Mouse (Mus musculus) heart, embryonic 11.5 days (tissue): ENCODE measurements at regions not wholly inside any gene's neighbourhood (a gene's known extent, or its start where the extent isn't known, plus 50 kb on each side); places are given as distances from the start of the nearest gene placed in this dataset.
"Not testable (repeated sequence)": the region's sequence is repeated elsewhere in the genome, so short reads cannot be mapped to it uniquely, and the experiment has no call there.

Experiments used
- ATAC-seq: fragments of 200-750 bp; cut with Nextera tagmentation; replicated peaks from 2 replicates; pipeline ENCODE4 v1.8.0; 2017; ENCODE audit warnings: moderate library complexity; ENCODE audit not compliant: insufficient number of reproducible peaks, low FRiP score, low TSS enrichment
- H3K27ac ChIP-seq: fragments of 300-500 bp; sonication (generic); 2 replicates; pipeline ENCODE4 v1.5.1; 2014; ENCODE audit warnings: mild to moderate bottlenecking, low read depth, low read length
- H3K27me3 ChIP-seq: fragments of 300-500 bp; sonication (generic); 2 replicates; pipeline ENCODE4 v1.6.1; 2014; ENCODE audit warnings: mild to moderate bottlenecking, low read length, mixed read lengths; ENCODE audit not compliant: control insufficient read depth, insufficient read depth
- H3K36me3 ChIP-seq: fragments of 300-500 bp; sonication (generic); 2 replicates; pipeline ENCODE4 v1.6.1; 2014; ENCODE audit warnings: mild to moderate bottlenecking, low read length, moderate library complexity, mixed read lengths; ENCODE audit not compliant: control insufficient read depth, insufficient read depth
- H3K4me1 ChIP-seq: fragments of 300-500 bp; sonication (generic); 2 replicates; pipeline ENCODE4 v1.6.1; 2014; ENCODE audit warnings: low read length; ENCODE audit not compliant: control insufficient read depth, insufficient read depth
- H3K4me2 ChIP-seq: fragments of 300-500 bp; sonication (generic); 2 replicates; pipeline ENCODE4 v1.6.1; 2014; ENCODE audit warnings: mild to moderate bottlenecking, moderate library complexity
- H3K4me3 ChIP-seq: fragments of 300-500 bp; sonication (generic); 2 replicates; pipeline ENCODE4 v1.5.1; 2014; ENCODE audit warnings: low read depth, low read length
- H3K9ac ChIP-seq: fragments of 300-500 bp; sonication (generic); 2 replicates; pipeline ENCODE4 v1.6.1; 2014; ENCODE audit warnings: mild to moderate bottlenecking, low read depth, low read length, moderate library complexity
- H3K9me3 ChIP-seq: fragments of 300-500 bp; sonication (generic); replicated peaks from 2 replicates; pipeline ENCODE4 v1.6.1; 2016; ENCODE audit warnings: low read length; ENCODE audit not compliant: control insufficient read depth
- WGBS: fragments of 180-500 bp; shearing (Covaris S2); extraction: QIAGEN DNeasy Blood & Tissue Kit; methylation state at CpG from one replicate; pipeline ENCODE4 v1.1.7; 2014; ENCODE audit not compliant: insufficient replicate concordance; 5-methylcytosine and 5-hydroxymethylcytosine counted together

GRCm38 (mm10) chr17:49314196-49314595 lies 114.0 kb upstream of the Mocs1 start:
- no peak for ATAC-seq
- H3K9me3 ChIP-seq, result no peaks in the 10 kb centered on the region
- WGBS, result 68% methylated on average over 2 of the region's 2 CpGs
- H3K9ac ChIP-seq, result no peak overlapping the region
- no peak overlapping the region for H3K4me3 ChIP-seq
- H3K27ac ChIP-seq, result no peak overlapping the region
- H3K27me3 ChIP-seq, result no peaks in the 10 kb centered on the region
- H3K4me1 ChIP-seq, result no peaks in the 10 kb centered on the region
- no peak overlapping the region for H3K4me2 ChIP-seq
- H3K36me3 ChIP-seq, result no peaks in the 10 kb centered on the region

DNA sequence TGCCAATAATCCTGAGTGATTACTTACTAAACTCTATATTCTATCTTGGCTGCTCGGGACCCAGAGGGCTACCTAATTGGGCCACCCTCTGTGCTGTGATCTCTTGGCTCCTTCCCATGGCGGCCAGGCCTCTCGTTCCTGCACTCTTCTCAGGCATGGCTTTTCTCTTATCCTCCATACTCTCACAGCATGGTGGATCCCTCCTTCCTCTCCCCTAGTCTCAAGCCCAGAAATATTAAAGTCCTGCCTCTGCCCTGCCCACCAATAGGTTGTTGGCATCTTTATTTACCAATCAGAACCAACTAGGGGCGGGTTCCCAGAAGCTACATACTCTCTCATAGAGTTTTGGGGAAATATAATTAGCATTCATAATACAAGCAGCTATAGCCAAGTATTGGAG lies 100.6 kb upstream of the Mocs1 start:
- no peak for ATAC-seq
- H3K9me3 ChIP-seq, result no peaks in the 10 kb centered on the region
- no peaks in the 10 kb centered on the region for H3K36me3 ChIP-seq
- H3K9ac ChIP-seq, result no peak overlapping the region
- 70% methylated on average over 4 of the region's 4 CpGs for WGBS
- no peaks in the 10 kb centered on the region for H3K27me3 ChIP-seq
- H3K4me3 ChIP-seq, result no peak overlapping the region
- no peaks in the 10 kb centered on the region for H3K4me1 ChIP-seq
- no peak overlapping the region for H3K4me2 ChIP-seq
- H3K27ac ChIP-seq, result no peak overlapping the region

DNA sequence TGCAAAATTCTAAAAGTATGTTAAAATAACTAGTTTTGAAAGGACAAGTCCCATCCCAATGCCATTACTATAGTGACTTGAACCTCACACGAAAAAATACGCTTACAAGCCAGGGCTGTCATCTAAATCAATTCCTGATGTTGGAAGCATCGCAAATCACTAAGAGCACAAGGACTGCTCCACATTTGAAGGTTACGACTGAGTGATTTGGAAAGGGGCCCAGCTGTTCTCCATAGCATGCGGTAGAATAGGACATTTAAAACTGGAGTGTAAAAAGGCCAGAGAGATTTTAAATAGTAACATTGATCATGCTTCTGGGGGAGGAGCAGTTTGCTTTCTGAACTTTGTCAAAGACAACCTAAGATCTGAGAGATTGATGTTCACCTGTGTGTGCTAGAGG lies 92.8 kb upstream of the Mocs1 start:
- WGBS, result 79% methylated on average over 5 of the region's 5 CpGs
- H3K4me2 ChIP-seq, result no peak overlapping the region
- H3K9me3 ChIP-seq, result no peaks in the 10 kb centered on the region
- no peaks in the 10 kb centered on the region for H3K27me3 ChIP-seq
- H3K9ac ChIP-seq, result no peak overlapping the region
- no peak overlapping the region for H3K27ac ChIP-seq
- no peaks in the 10 kb centered on the region for H3K36me3 ChIP-seq
- no peaks in the 10 kb centered on the region for H3K4me1 ChIP-seq
- no peak for ATAC-seq
- no peak overlapping the region for H3K4me3 ChIP-seq

DNA sequence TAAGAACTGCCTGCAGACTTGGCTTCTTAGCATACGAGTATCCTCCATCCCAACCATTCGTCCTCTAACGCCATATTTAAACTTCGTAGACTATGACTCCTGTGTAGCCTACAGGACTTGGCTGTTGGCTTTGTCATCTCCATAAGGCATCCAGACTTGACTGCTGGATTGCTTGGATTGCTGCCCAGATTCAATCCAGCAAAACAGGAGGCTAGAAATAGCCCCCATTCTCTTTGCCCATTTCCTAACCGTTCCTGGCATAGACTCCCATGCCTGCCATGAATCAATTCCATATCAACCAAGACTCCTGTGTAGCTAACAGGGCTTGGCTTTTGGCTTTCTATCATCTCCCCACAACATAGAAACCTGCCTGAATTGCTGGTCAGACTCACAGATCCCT lies 90.3 kb upstream of the Mocs1 start:
- no peak for ATAC-seq
- no peak overlapping the region for H3K9ac ChIP-seq
- H3K36me3 ChIP-seq, result no peaks in the 10 kb centered on the region
- no peak overlapping the region for H3K4me3 ChIP-seq
- WGBS, result 83% methylated on average over 5 of the region's 5 CpGs
- no peaks in the 10 kb centered on the region for H3K4me1 ChIP-seq
- H3K9me3 ChIP-seq, result no peaks in the 10 kb centered on the region
- no peak overlapping the region for H3K27ac ChIP-seq
- H3K4me2 ChIP-seq, result no peak overlapping the region
- no peaks in the 10 kb centered on the region for H3K27me3 ChIP-seq

DNA sequence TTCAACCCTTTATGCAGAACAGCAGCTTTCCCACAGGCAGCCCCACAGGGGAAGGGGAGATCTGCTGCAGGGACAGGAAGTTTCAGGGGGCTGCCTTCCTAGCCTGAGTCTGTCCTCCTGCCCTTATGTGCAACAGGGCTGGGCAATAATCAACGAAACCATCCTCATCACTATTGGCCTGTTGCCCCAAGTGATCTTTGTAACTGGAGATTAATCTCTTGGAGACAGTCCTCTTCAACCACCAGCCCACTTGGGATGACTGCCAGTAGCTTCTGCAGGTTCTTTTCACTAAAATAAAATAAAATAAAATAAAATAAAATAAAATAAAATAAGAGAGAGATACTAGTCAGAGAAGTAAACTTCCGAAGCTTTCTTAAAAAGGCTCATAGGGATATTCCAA lies 85.5 kb upstream of the Mocs1 start:
- Histone ChIP-seq H3K4me3 (no peak overlapping the region), H3K27ac (no peak overlapping the region), H3K4me2 (no peak overlapping the region), H3K9ac (no peak overlapping the region), H3K27me3 (no peaks in the 10 kb centered on the region), H3K4me1 (no peaks in the 10 kb centered on the region), H3K36me3 (no peaks in the 10 kb centered on the region), H3K9me3 (no peaks in the 10 kb centered on the region)
- 78% methylated on average over 2 of the region's 2 CpGs for WGBS
- no peak for ATAC-seq

GRCm38 (mm10) chr17:49346701-49347100 lies 81.5 kb upstream of the Mocs1 start:
- no peak overlapping the region for H3K4me2 ChIP-seq
- H3K4me1 ChIP-seq, result no peaks in the 10 kb centered on the region
- WGBS, result 63% methylated on average over 5 of the region's 5 CpGs
- no peaks in the 10 kb centered on the region for H3K27me3 ChIP-seq
- no peaks in the 10 kb centered on the region for H3K9me3 ChIP-seq
- no peak overlapping the region for H3K27ac ChIP-seq
- H3K9ac ChIP-seq, result no peak overlapping the region
- H3K36me3 ChIP-seq, result no peaks in the 10 kb centered on the region
- ATAC-seq, result no peak
- no peak overlapping the region for H3K4me3 ChIP-seq

DNA sequence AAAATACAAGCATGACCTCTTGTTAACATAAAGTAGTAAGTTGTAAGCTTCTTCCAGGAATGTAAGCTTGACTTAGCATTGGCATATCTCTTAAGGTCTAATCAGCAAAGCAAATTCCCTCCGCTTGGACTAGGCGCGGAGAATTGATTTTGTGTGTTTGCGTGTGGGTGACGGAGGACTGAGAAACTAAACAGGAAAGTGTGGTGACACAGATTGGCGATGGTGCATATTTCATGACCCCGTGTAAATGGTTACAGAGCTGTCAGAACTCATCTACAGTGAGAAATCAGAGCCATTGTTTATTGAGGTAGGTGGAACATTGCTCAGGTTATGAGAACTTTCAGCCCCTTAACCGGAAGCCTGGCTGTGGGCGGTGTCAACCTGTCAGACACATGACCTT lies 78.8 kb upstream of the Mocs1 start:
- ATAC-seq, result no peak
- no peaks in the 10 kb centered on the region for H3K4me1 ChIP-seq
- no peak overlapping the region for H3K9ac ChIP-seq
- no peaks in the 10 kb centered on the region for H3K9me3 ChIP-seq
- no peak overlapping the region for H3K4me2 ChIP-seq
- no peaks in the 10 kb centered on the region for H3K36me3 ChIP-seq
- H3K4me3 ChIP-seq, result no peak overlapping the region
- H3K27me3 ChIP-seq, result no peaks in the 10 kb centered on the region
- WGBS, result 83% methylated on average over 9 of the region's 9 CpGs
- H3K27ac ChIP-seq, result no peak overlapping the region

- Histone ChIP-seq H3K4me2 (no peak overlapping the region), H3K9me3 (no peaks in the 10 kb centered on the region)
Observed at GRCm38 (mm10) chr17:49359212-49359611, 69.0 kb upstream of the Mocs1 start.

DNA sequence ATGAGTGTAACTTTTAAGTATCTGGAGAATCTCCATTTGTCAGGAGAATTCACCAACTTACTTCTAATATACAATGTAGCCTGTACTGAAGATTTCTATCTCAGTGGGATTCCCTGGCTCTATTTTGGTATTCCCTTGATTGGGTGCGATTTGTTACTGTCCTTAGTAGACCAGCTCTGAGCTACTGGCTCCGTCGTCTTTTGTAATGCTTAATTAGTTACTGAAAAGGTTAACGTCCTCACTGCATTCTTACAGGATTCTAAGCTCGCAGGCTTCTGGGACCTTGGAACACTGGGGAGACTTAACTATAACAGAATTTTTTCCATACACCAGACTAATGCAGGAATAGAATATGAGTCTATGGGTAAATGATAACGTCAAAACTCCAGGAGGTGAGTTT lies 67.9 kb upstream of the Mocs1 start:
- WGBS, result 39% methylated on average over 6 of the region's 6 CpGs

More at GRCm38 (mm10) chr17:49359212-49359611, 69.0 kb upstream of the Mocs1 start:
- Histone ChIP-seq H3K4me3 (no peak overlapping the region), H3K4me1 (no peaks in the 10 kb centered on the region), H3K27me3 (no peaks in the 10 kb centered on the region), H3K36me3 (no peaks in the 10 kb centered on the region), H3K9ac (no peak overlapping the region), H3K27ac (no peak overlapping the region)
- ATAC-seq, result no peak

More for the DNA sequence above, 67.9 kb upstream of the Mocs1 start:
- not testable (repeated sequence) for H3K4me1 ChIP-seq, H3K4me3 ChIP-seq, H3K27ac ChIP-seq, H3K27me3 ChIP-seq, H3K9me3 ChIP-seq, ATAC-seq, H3K4me2 ChIP-seq, H3K36me3 ChIP-seq, H3K9ac ChIP-seq
